Mouse (Mus musculus) stomach, postnatal 0 days (tissue): Measurements from ENCODE around the gene Cldn9.

Experiments
- CTCF ChIP-seq: IDR thresholded peaks from 2 replicates; pipeline ENCODE4 v1.5.1; 2016; ENCODE audit warnings: antibody characterized with exemption, low read depth, mild to moderate bottlenecking, moderate library complexity
- EP300 ChIP-seq: optimal IDR thresholded peaks from 2 replicates; pipeline ENCODE3; 2016; ENCODE audit warnings: antibody characterized with exemption

DNA sequence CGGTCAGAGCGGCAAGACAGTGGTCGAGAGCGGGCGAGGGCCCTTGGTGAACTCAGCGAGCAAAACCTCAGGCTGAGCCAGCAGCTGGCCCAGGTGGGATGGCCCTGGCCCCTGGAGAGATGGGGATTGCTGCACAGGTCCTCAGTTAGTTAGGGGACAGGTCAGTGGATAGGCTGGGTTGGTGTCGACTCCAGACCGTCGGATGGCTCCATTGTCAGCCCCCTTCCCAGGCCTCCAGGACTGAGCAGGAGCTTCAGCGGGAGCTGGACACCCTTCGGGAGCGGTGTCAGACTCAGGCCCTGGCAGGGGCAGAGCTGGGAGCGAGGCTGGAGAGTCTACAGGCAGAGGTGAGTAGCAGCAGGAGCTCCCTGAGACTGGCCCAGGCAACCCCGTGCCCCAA is 18.3 kb downstream of the Cldn9 start:
- TF ChIP-seq EP300 (no peak), CTCF (no peak)
